Mouse (Mus musculus) heart, adult 2 months (tissue): Measurements from ENCODE around the gene Lrrc32. TPM values are rescaled to one million over a fixed set of nuclear protein-coding genes. Genes with fewer than 3 reads are reported as not detected.

Experiments
- DNase-seq, 2 experiments: peaks; one replicate each; pipeline ENCODE4 v3.0.0; 2021
- H3K27ac ChIP-seq: fragments of 200-600 bp; 2 replicates; pipeline ENCODE4 v1.8.1; 2022
- H3K27me3 ChIP-seq: fragments of 200-500 bp; 2 replicates; pipeline ENCODE4 v1.6.1; 2012; ENCODE audit warnings: mild to moderate bottlenecking, low read length, inconsistent platforms, mixed read lengths; ENCODE audit not compliant: control insufficient read depth, insufficient read depth
- H3K36me3 ChIP-seq: fragments of 200-500 bp; 2 replicates; pipeline ENCODE4 v1.6.1; 2012; ENCODE audit warnings: low read length, inconsistent platforms; ENCODE audit not compliant: control insufficient read depth, insufficient read depth
- H3K4me1 ChIP-seq: fragments of 200-500 bp; 2 replicates; pipeline ENCODE4 v1.6.1; 2011; ENCODE audit warnings: low read length; ENCODE audit not compliant: control insufficient read depth, insufficient read depth
- H3K4me3 ChIP-seq: fragments of 200-600 bp; 2 replicates; pipeline ENCODE4 v1.8.1; 2022
- H3K79me2 ChIP-seq: fragments of 200-500 bp; replicated peaks from 2 replicates; pipeline ENCODE4 v1.6.1; 2012; ENCODE audit warnings: mild to moderate bottlenecking, inconsistent platforms, low read length, moderate library complexity, mixed read lengths; ENCODE audit not compliant: control insufficient read depth, insufficient read depth
- H3K9ac ChIP-seq: fragments of 200-500 bp; 2 replicates; pipeline ENCODE4 v1.6.1; 2012; ENCODE audit warnings: low read depth, mild to moderate bottlenecking, control low read depth, inconsistent platforms, low read length, mixed read lengths
- CTCF ChIP-seq: fragments of 200-600 bp; IDR thresholded peaks from 2 replicates; pipeline ENCODE4 v1.8.1; 2022; ENCODE audit warnings: antibody characterized with exemption, mild to moderate bottlenecking, moderate library complexity
- EP300 ChIP-seq: fragments of 200-500 bp; IDR thresholded peaks from 2 replicates; pipeline ENCODE4 v1.6.1; 2011; ENCODE audit warnings: low read depth, low read length, control low read depth; ENCODE audit not compliant: insufficient read depth
- POLR2A ChIP-seq: fragments of 200-500 bp; IDR thresholded peaks from 2 replicates; pipeline ENCODE4 v1.6.1; 2011; ENCODE audit warnings: mild to moderate bottlenecking, low read depth, low read length, control low read depth; ENCODE audit not compliant: insufficient read depth
- WGBS: fragments of 180-500 bp; shearing (Covaris S2); methylation state at CpG from one replicate; pipeline ENCODE4 v1.1.7; 2018; 5-methylcytosine and 5-hydroxymethylcytosine counted together
- intact Hi-C: fragments of 180-260 bp; cut with DNase I; formaldehyde crosslinking; loops from one replicate; pipeline ENCODE4 v1.15.1; 2025
- polyA plus RNA-seq: library from polyadenylated mRNA; depleted of rRNA; stranded (reverse); fragments of >200 nt; gene quantifications from 2 replicates; pipeline ENCODE4 v1.2.3, GENCODE M21; 2012
- total RNA-seq, 2 experiments: library from RNA; stranded (reverse); gene quantifications; 2 replicates each; pipeline ENCODE4 v1.2.3; 2021

Lrrc32 gene
- total and polyA plus RNA-seq, 3 experiments: 13.6 to 14.5 (median 13.7) TPM

GRCm38 (mm10) chr7:98454397-98455120 lies 34.5 kb upstream of the Lrrc32 start:
- intact Hi-C loops: no loop called here
- no peak overlapping the region for H3K4me3 ChIP-seq
- H3K27ac ChIP-seq: peak overlapping the region; percentile 64
- H3K36me3 ChIP-seq: no peaks in the 10 kb centered on the region
- DNase-seq: peak in 1 of 2 experiments; percentile 21
- no peaks in the 10 kb centered on the region for H3K27me3 ChIP-seq
- peaks cover 4% of the 10 kb centered on the region for H3K4me1 ChIP-seq
- 62% methylated on average over 10 of the region's 10 CpGs for WGBS
- no peaks in the 10 kb centered on the region for H3K79me2 ChIP-seq
- no peak for TF ChIP-seq POLR2A
- TF ChIP-seq CTCF: no peak
- TF ChIP-seq EP300: no peak
- no peak overlapping the region for H3K9ac ChIP-seq

GRCm38 (mm10) chr7:98460319-98460718 lies 28.8 kb upstream of the Lrrc32 start:
- no peak for TF ChIP-seq EP300
- no peak for TF ChIP-seq POLR2A
- no peak for TF ChIP-seq CTCF
- H3K4me1 ChIP-seq: no peaks in the 10 kb centered on the region
- H3K4me3 ChIP-seq: no peak overlapping the region
- no peak overlapping the region for H3K27ac ChIP-seq
- no peaks in the 10 kb centered on the region for H3K27me3 ChIP-seq
- no peaks in the 10 kb centered on the region for H3K79me2 ChIP-seq
- no peak overlapping the region for H3K9ac ChIP-seq
- intact Hi-C loops: no loop called here
- H3K36me3 ChIP-seq: no peaks in the 10 kb centered on the region
- 66% methylated on average over 7 of the region's 7 CpGs for WGBS
- no peak for DNase-seq

- Histone ChIP-seq H3K79me2 (no peaks in the 10 kb centered on the region), H3K4me3 (no peak overlapping the region)
Observed at GRCm38 (mm10) chr7:98469089-98469488, 20.0 kb upstream of the Lrrc32 start.

GRCm38 (mm10) chr7:98472529-98472928 lies 16.6 kb upstream of the Lrrc32 start:
- no peak overlapping the region for H3K4me3 ChIP-seq
- H3K36me3 ChIP-seq: no peaks in the 10 kb centered on the region
- H3K27me3 ChIP-seq: no peaks in the 10 kb centered on the region
- intact Hi-C loops: no loop called here
- H3K27ac ChIP-seq: no peak overlapping the region
- TF ChIP-seq POLR2A (no peak), CTCF (no peak), EP300 (no peak)
- H3K79me2 ChIP-seq: no peaks in the 10 kb centered on the region
- no peak overlapping the region for H3K9ac ChIP-seq
- peaks cover 1% of the 10 kb centered on the region; the same call in 1 of the 2 replicates for H3K4me1 ChIP-seq
- no peak for DNase-seq
- WGBS: 54% methylated on average over 2 of the region's 2 CpGs

More at GRCm38 (mm10) chr7:98469089-98469488, 20.0 kb upstream of the Lrrc32 start:
- no peaks in the 10 kb centered on the region for H3K27me3 ChIP-seq
- no peaks in the 10 kb centered on the region for H3K4me1 ChIP-seq
- TF ChIP-seq EP300 (no peak), POLR2A (no peak), CTCF (no peak)
- DNase-seq: no peak
- H3K27ac ChIP-seq: no peak overlapping the region
- intact Hi-C loops: no loop called here
- H3K9ac ChIP-seq: no peak overlapping the region
- WGBS: 70% methylated on average over 3 of the region's 3 CpGs
- no peaks in the 10 kb centered on the region for H3K36me3 ChIP-seq

GRCm38 (mm10) chr7:98474558-98474957 lies 14.5 kb upstream of the Lrrc32 start:
- TF ChIP-seq POLR2A (no peak), EP300 (no peak), CTCF (no peak)
- no peak for DNase-seq
- no peak overlapping the region for H3K9ac ChIP-seq
- 89% methylated on average over 1 of the region's 1 CpGs for WGBS
- H3K27ac ChIP-seq: no peak overlapping the region
- no peaks in the 10 kb centered on the region for H3K36me3 ChIP-seq
- no peaks in the 10 kb centered on the region for H3K27me3 ChIP-seq
- H3K4me3 ChIP-seq: no peak overlapping the region
- intact Hi-C loops: no loop called here
- peaks cover 1% of the 10 kb centered on the region; the same call in 1 of the 2 replicates for H3K4me1 ChIP-seq
- no peaks in the 10 kb centered on the region for H3K79me2 ChIP-seq

- no peak overlapping the region for H3K9ac ChIP-seq
- no peak overlapping the region for H3K4me3 ChIP-seq
- H3K36me3 ChIP-seq: no peaks in the 10 kb centered on the region
- DNase-seq: no peak
- intact Hi-C loops: no loop called here
- TF ChIP-seq EP300 (no peak), CTCF (no peak), POLR2A (no peak)
- H3K4me1 ChIP-seq: peaks cover 3% of the 10 kb centered on the region
- 63% methylated on average over 4 of the region's 4 CpGs for WGBS
- no peaks in the 10 kb centered on the region for H3K27me3 ChIP-seq
- no peaks in the 10 kb centered on the region for H3K79me2 ChIP-seq
- no peak overlapping the region for H3K27ac ChIP-seq
Observed at GRCm38 (mm10) chr7:98477153-98477552, 11.9 kb upstream of the Lrrc32 start.
